Mouse (Mus musculus): ENCODE measurements at regions not wholly inside any gene's neighbourhood (a gene's known extent, or its start where the extent isn't known, plus 50 kb on each side); places are given as distances from the start of the nearest gene placed in this dataset.
A peak's percentile ranks its signal among the peaks of the same experiment; 100 is the strongest.
"Not testable (repeated sequence)": the region's sequence is repeated elsewhere in the genome, so short reads cannot be mapped to it uniquely, and the experiment has no call there.

DNA sequence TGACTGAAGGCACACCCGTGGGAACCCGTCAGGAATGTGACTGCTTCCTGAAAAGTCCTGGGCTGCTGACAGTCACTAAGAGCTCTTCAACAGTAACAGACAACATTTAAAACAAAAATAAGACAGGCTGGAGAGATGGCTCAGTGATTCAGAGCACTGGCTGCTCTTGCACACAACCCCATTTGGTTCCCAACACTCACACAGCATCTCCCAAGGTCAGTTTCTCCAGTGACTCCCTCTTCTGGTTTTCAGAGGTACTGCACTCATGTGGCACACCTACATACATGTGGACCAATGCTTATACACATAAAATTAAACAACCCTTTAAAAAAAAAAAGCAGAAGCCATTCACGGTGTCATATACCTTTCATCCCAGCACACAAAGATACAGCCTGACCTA lies 305.8 kb upstream of the Asap2 start:
- DNase-seq: not testable (repeated sequence)

DNA sequence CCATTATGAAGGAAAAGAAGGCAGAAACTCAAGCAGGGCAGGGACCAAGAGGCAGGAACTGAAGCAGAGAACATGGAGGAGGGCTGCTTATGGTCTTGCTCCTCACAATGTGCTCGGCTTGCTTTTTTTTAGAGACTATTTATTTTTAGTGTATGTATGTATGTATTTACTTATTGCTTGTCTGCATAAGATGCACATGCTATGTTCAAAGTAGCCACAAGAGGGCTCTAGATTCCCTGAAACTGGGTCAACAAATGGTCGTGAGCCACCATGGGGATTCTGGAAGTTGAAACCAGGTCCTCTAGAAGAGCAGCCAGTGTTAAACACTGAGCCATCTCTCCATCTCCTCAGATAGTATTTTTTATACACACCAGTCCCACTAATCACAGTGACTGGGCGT lies 293.0 kb upstream of the Asap2 start:
- DNase-seq: peak; percentile 0

All from cerebellum, adult 8-10 months (tissue).